Mouse (Mus musculus): Measurements from ENCODE around the gene Adcy6. TPM values are rescaled to one million over a fixed set of nuclear protein-coding genes. Genes with fewer than 3 reads are reported as not detected.

Adcy6 gene
- polyA plus RNA-seq, 1 experiment from 2014 or later = 11.2 TPM

DNA sequence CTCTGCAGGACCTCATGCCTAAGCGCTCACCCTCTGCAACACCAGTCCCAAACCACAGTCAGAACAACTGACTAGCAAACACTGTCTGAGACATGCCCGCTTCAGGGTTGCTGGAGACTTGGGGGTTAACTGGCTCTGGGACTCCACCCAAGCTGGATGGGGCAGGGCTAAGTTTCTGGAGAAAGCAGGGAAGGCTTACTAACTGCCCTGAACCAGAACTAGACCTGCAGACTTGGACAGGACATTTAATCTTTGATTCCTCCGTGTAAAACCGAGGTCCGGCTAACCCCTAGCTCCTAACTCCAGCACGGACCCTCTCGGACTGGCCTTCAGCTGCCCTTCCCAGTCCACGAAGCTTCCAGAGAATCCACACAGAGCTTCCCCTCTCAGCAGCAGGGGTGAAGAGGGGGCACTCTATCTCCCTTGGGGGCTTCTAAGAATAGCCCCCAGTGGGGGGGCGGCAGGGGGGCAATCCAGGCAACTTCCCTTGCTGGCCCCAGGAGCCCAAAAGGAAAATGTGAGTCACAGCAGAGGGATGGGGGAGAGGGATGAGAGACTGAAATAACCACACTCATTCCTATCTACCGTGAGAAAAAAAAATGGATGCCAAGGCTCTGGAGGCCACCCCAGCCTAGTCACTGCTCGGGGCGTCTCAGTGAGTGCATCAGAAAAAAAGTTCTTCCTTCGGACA is 7.5 kb downstream of the Adcy6 start:
- ATAC-seq (replicated peaks; ENCODE audit: low FRiP score) (no peak), DNase-seq (ENCODE audit: low spot score) (no peak)
- Histone ChIP-seq H3K4me3 (ENCODE audit: low read depth, low read length) (no peak overlapping the region), H3K27ac (ENCODE audit: low read depth, low read length) (no peak overlapping the region), H3K9me3 (ENCODE audit: control insufficient read depth, low read length) (no peaks in the 10 kb centered on the region), H3K9ac (ENCODE audit: low read length) (no peak overlapping the region), H3K27me3 (ENCODE audit: control insufficient read depth, insufficient read depth, low read length) (no peaks in the 10 kb centered on the region), H3K36me3 (ENCODE audit: control insufficient read depth, insufficient read depth, low read length) (peaks cover 6% of the 10 kb centered on the region), H3K4me1 (replicated peaks; ENCODE audit: control insufficient read depth, insufficient read depth, low read length) (peaks cover 8% of the 10 kb centered on the region; the same call in 1 of the 2 replicates), H3K4me2 (ENCODE audit: low read depth, low read length, severe bottlenecking) (no peak overlapping the region)
- 65% methylated on average over 13 of the region's 13 CpGs for WGBS

DNA sequence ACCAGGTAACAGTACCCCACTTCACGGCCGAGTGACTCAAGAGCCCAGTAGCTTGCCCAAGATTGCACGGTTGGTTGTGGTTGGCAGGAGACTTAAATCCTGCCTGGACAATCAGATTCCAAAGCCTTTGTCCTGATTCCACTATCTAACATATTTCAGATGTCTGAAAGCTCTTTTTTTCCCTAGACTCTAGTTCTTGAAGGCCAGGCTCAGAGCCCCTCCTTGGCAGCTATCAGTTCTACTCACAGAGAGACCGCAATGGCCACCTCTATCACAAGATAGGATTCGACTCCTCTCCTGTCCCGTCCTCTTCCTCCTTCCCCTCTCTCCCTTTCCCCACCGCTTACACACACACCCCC is 8.1 kb downstream of the Adcy6 start:
- Histone ChIP-seq H3K4me1 (replicated peaks; ENCODE audit: control insufficient read depth, insufficient read depth, low read length) (peaks cover 3% of the 10 kb centered on the region; the same call in 1 of the 2 replicates), H3K27ac (ENCODE audit: low read depth, low read length) (no peak overlapping the region), H3K27me3 (ENCODE audit: control insufficient read depth, insufficient read depth, low read length) (no peaks in the 10 kb centered on the region), H3K4me3 (ENCODE audit: low read depth, low read length) (no peak overlapping the region), H3K9me3 (ENCODE audit: control insufficient read depth, low read length) (no peaks in the 10 kb centered on the region), H3K4me2 (ENCODE audit: low read depth, low read length, severe bottlenecking) (no peak overlapping the region), H3K36me3 (ENCODE audit: control insufficient read depth, insufficient read depth, low read length) (peaks cover 9% of the 10 kb centered on the region), H3K9ac (ENCODE audit: low read length) (no peak overlapping the region)
- ATAC-seq (replicated peaks; ENCODE audit: low FRiP score) = no peak
- 85% methylated on average over 7 of the region's 7 CpGs for WGBS
- no peak for DNase-seq (ENCODE audit: low spot score)

DNA sequence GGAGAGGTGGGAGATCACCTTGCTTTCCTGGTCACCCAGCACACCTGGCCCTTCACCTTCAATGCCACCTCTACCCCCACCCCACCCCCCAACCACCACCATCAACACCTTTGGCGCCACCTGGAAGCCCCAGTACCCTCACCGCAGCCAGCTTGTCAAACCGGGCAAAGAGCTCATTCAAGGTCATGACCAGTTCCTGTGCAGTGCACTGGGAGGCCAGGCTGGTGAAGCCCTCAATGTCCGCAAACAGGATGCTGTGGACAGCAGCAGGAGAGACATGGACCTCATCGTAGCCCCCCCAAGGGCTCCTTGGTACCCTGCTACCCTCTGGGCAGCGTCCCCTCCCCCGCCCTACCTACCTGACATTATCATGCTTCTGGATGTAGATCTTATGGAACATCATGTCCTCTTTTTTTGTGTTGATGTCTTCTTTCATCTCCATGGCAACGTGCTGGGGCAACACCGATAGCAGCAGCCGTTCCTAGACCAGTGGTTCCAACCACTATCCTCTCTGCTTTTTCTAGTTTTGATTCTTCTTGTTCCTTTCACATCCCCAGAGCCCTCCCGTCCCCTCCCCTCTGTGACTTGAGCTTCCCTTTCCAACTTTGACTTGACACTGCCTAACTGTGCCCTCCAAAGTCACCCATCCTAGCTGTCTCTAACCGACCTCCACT is 9.7 kb downstream of the Adcy6 start:
- no peak overlapping the region for H3K4me3 ChIP-seq (ENCODE audit: low read depth, low read length)
- WGBS = 89% methylated on average over 12 of the region's 12 CpGs
- ATAC-seq (replicated peaks; ENCODE audit: low FRiP score) (no peak), DNase-seq (ENCODE audit: low spot score) (no peak)
- H3K4me2 ChIP-seq (ENCODE audit: low read depth, low read length, severe bottlenecking) = no peak overlapping the region
- no peak overlapping the region for H3K27ac ChIP-seq (ENCODE audit: low read depth, low read length)
- no peaks in the 10 kb centered on the region for H3K27me3 ChIP-seq (ENCODE audit: control insufficient read depth, insufficient read depth, low read length)
- 0 out of 2 replicates have a peak, but pooled peaks cover 2% of the 10 kb centered on the region for H3K4me1 ChIP-seq (replicated peaks; ENCODE audit: control insufficient read depth, insufficient read depth, low read length)
- no peaks in the 10 kb centered on the region for H3K9me3 ChIP-seq (ENCODE audit: control insufficient read depth, low read length)
- peaks cover 11% of the 10 kb centered on the region for H3K36me3 ChIP-seq (ENCODE audit: control insufficient read depth, insufficient read depth, low read length)
- H3K9ac ChIP-seq (ENCODE audit: low read length) = no peak overlapping the region

DNA sequence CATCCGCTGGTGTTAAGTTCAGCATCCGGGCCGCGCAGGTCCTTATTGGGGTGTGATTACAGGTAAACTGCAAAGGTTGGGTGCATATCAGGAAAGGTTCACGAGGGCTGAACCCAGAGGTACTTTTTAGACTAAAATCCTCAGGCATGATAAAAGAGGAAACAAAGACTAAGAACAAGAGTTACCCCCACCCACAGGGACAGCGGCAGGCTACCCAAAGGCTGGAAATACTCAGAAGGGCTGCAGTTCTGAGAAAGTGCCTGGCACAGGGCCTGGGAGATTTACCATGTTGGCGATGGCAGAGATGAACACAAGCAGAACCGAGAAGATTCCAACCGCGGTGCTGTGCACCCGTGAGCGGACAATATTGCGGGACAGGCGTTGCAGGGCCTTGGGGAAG is 13.3 kb downstream of the Adcy6 start:
- Histone ChIP-seq H3K36me3 (ENCODE audit: control insufficient read depth, insufficient read depth, low read length) (peaks cover 13% of the 10 kb centered on the region), H3K9me3 (ENCODE audit: control insufficient read depth, low read length) (no peaks in the 10 kb centered on the region), H3K4me1 (replicated peaks; ENCODE audit: control insufficient read depth, insufficient read depth, low read length) (no peaks in the 10 kb centered on the region), H3K27ac (ENCODE audit: low read depth, low read length) (no peak overlapping the region), H3K4me3 (ENCODE audit: low read depth, low read length) (no peak overlapping the region), H3K4me2 (ENCODE audit: low read depth, low read length, severe bottlenecking) (no peak overlapping the region), H3K9ac (ENCODE audit: low read length) (no peak overlapping the region), H3K27me3 (ENCODE audit: control insufficient read depth, insufficient read depth, low read length) (no peaks in the 10 kb centered on the region)
- WGBS = 93% methylated on average over 14 of the region's 14 CpGs
- no peak for ATAC-seq (replicated peaks; ENCODE audit: low FRiP score)
- DNase-seq (ENCODE audit: low spot score) = no peak

DNA sequence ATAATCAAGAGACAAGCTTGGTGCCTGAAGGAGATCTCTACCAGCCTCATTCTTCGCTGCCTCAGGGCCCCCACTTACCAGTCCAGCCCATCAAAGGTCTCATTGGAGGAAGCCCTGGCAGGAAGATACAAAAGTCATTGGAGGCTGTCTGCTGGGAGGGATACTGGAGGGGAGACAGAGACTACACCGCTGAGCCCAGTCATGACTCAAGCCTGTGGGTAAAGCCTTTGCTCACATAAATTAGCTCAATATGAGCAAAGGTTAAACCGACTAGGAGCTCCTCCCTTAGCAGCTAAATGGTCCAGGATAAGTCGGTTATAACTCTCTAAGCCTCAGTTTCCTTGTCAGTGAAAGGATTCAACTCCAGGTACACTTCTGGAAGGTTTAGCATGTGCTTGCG is 14.8 kb downstream of the Adcy6 start:
- 93% methylated on average over 5 of the region's 5 CpGs for WGBS
- H3K4me3 ChIP-seq (ENCODE audit: low read depth, low read length) = no peak overlapping the region
- H3K27ac ChIP-seq (ENCODE audit: low read depth, low read length) = no peak overlapping the region
- H3K4me2 ChIP-seq (ENCODE audit: low read depth, low read length, severe bottlenecking) = no peak overlapping the region
- no peaks in the 10 kb centered on the region for H3K27me3 ChIP-seq (ENCODE audit: control insufficient read depth, insufficient read depth, low read length)
- H3K9me3 ChIP-seq (ENCODE audit: control insufficient read depth, low read length) = no peaks in the 10 kb centered on the region
- DNase-seq (ENCODE audit: low spot score) (no peak), ATAC-seq (replicated peaks; ENCODE audit: low FRiP score) (no peak)
- no peak overlapping the region for H3K9ac ChIP-seq (ENCODE audit: low read length)
- H3K4me1 ChIP-seq (replicated peaks; ENCODE audit: control insufficient read depth, insufficient read depth, low read length) = no peaks in the 10 kb centered on the region
- H3K36me3 ChIP-seq (ENCODE audit: control insufficient read depth, insufficient read depth, low read length) = peaks cover 13% of the 10 kb centered on the region

DNA sequence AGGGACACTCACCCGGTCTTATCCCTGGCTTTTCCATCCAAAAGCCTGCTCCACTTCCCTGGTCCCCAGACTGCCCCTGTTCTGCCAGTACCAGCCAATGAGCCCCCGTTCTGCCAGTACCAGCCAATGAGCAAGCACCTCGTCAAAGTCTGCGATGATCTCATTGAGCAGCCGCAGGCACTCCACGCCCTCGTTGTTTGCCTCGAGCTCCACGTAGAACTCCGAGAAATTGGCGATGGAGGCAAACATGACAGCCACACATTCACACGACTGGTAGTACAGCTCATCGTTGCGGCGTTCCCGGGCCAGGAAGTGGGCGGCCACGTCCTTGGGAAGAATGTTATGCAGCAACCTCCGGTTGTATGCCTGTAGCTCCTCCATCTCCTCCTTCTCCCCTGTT is 15.7 kb downstream of the Adcy6 start:
- peaks cover 13% of the 10 kb centered on the region for H3K36me3 ChIP-seq (ENCODE audit: control insufficient read depth, insufficient read depth, low read length)

DNA sequence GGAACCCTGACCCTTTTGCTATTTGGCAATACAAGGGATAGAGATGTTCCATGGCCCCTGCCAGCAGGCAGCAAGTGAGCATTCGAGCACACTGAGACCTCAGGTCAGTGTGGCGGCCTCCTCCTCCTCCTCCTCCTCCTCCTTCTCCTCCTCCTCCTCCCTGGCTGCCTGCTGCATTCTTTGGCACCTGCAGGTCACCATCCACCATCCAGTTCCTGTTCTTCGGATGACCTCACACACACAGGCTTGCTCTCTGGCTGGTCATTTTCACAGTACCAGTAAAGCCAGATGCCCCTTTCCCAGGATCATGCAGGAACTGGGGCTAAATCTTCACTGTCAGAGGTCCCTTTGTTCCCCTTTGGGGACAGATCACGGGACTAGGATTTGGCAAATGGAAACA is 18.5 kb downstream of the Adcy6 start:
- WGBS = 65% methylated on average over 4 of the region's 4 CpGs
- H3K27me3 ChIP-seq (ENCODE audit: control insufficient read depth, insufficient read depth, low read length) = no peaks in the 10 kb centered on the region
- H3K4me1 ChIP-seq (replicated peaks; ENCODE audit: control insufficient read depth, insufficient read depth, low read length) = no peaks in the 10 kb centered on the region
- H3K4me2 ChIP-seq (ENCODE audit: low read depth, low read length, severe bottlenecking) = no peak overlapping the region
- no peak for ATAC-seq (replicated peaks; ENCODE audit: low FRiP score)
- no peaks in the 10 kb centered on the region for H3K9me3 ChIP-seq (ENCODE audit: control insufficient read depth, low read length)
- DNase-seq (ENCODE audit: low spot score) = no peak
- H3K4me3 ChIP-seq (ENCODE audit: low read depth, low read length) = no peak overlapping the region
- no peak overlapping the region for H3K27ac ChIP-seq (ENCODE audit: low read depth, low read length)
- no peak overlapping the region for H3K9ac ChIP-seq (ENCODE audit: low read length)
- H3K36me3 ChIP-seq (ENCODE audit: control insufficient read depth, insufficient read depth, low read length) = peaks cover 5% of the 10 kb centered on the region; the same call in 1 of the 2 replicates

More for the DNA sequence above, 15.7 kb downstream of the Adcy6 start:
- Histone ChIP-seq H3K4me3 (ENCODE audit: low read depth, low read length) (no peak overlapping the region), H3K4me2 (ENCODE audit: low read depth, low read length, severe bottlenecking) (no peak overlapping the region), H3K27ac (ENCODE audit: low read depth, low read length) (no peak overlapping the region), H3K9me3 (ENCODE audit: control insufficient read depth, low read length) (no peaks in the 10 kb centered on the region), H3K4me1 (replicated peaks; ENCODE audit: control insufficient read depth, insufficient read depth, low read length) (no peaks in the 10 kb centered on the region), H3K27me3 (ENCODE audit: control insufficient read depth, insufficient read depth, low read length) (no peaks in the 10 kb centered on the region), H3K9ac (ENCODE audit: low read length) (no peak overlapping the region)
- ATAC-seq (replicated peaks; ENCODE audit: low FRiP score) = no peak
- WGBS = 87% methylated on average over 19 of the region's 19 CpGs
- no peak for DNase-seq (ENCODE audit: low spot score)

DNA sequence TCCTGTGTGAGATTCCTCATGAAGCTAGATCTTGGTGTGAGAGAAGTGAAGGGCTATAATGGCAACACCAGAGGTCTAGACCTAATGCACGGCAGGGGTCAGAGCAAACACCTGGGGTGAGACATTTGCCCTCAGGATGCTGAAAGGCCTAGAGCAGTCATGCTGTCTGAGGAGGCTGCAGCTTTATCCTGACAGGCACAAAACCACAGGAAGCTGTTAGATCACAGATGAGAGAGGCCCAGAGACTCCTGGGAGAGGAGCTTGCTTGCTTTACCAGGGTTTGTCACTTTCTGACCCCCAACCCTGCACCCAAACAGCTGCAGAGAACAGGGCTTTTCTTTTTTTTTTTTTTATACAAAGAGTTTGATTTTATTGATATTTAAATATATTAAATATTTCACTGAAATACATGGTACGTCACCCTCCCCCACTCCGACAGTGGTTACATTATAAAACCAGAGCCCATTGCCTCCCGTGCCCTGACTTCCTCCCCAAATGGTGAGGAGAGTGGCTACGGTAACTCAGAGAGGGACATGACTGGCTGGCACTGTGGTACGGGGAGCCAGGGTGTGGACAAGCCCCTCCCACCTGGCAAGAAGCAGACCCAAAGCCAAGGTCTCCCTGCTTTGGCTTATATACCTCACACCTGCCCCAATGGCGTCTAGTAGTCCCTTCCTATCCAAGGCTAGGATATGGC is 20.1 kb downstream of the Adcy6 start:
- peaks cover 5% of the 10 kb centered on the region; the same call in 1 of the 2 replicates for H3K36me3 ChIP-seq (ENCODE audit: control insufficient read depth, insufficient read depth, low read length)
- ATAC-seq (replicated peaks; ENCODE audit: low FRiP score) (no peak), DNase-seq (ENCODE audit: low spot score) (no peak)
- H3K9ac ChIP-seq (ENCODE audit: low read length) = no peak overlapping the region
- H3K4me3 ChIP-seq (ENCODE audit: low read depth, low read length) = no peak overlapping the region
- H3K4me2 ChIP-seq (ENCODE audit: low read depth, low read length, severe bottlenecking) = no peak overlapping the region
- no peaks in the 10 kb centered on the region for H3K27me3 ChIP-seq (ENCODE audit: control insufficient read depth, insufficient read depth, low read length)
- whole genome bisulfite sequencing = 82% methylated on average over 7 of the region's 7 CpGs
- no peak overlapping the region for H3K27ac ChIP-seq (ENCODE audit: low read depth, low read length)
- H3K4me1 ChIP-seq (replicated peaks; ENCODE audit: control insufficient read depth, insufficient read depth, low read length) = no peaks in the 10 kb centered on the region
- H3K9me3 ChIP-seq (ENCODE audit: control insufficient read depth, low read length) = no peaks in the 10 kb centered on the region
